Mouse (Mus musculus): ENCODE results near the gene Pparg. TPM values are rescaled to one million over a fixed set of nuclear protein-coding genes. Genes with fewer than 3 reads are reported as not detected.

The Pparg gene
- polyA plus RNA-seq, 1 experiment, result 5.1 TPM

DNA sequence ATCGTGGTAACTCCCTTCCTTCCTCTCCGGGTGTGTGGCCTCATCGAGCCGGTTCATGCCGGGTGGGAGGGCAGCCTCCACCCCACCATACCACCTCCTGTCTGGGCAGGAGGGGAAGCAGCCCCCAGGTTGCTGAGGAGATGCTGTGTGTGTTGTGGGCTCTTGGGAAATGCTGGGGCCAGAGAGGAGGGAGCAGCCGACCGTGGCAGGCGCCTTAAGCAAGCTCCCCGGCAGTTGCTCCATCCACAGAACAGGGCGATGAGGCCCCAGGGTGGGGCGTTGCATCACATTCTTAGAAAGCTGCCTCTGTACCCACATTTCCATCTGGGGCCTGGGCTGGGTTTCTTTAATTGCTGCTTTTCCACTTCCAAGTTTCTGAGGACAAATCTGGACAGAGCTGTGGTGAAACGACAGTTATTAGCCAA is 158.5 kb downstream of the Pparg start:
- peaks cover under 1% of the 10 kb centered on the region; the same call in 1 of the 2 replicates for H3K4me1 ChIP-seq (ENCODE audit: control insufficient read depth, insufficient read depth, insufficient read length)
- no peaks in the 10 kb centered on the region; the same call in 1 of the 2 replicates for H3K27me3 ChIP-seq (ENCODE audit: control insufficient read depth, insufficient read depth, low read length)
- 9% methylated on average over 12 of the region's 12 CpGs for WGBS
- H3K4me3 ChIP-seq (ENCODE audit: extremely low read depth, insufficient read depth, insufficient read length), result no peak overlapping the region
- H3K27ac ChIP-seq (ENCODE audit: insufficient read depth, low read length), result no peak overlapping the region
- DNase-seq (ENCODE audit: low read depth in 1 of 2, low spot score in 2 of 2), result no peak
- H3K36me3 ChIP-seq (ENCODE audit: control insufficient read depth, insufficient read depth, low read length), result no peaks in the 10 kb centered on the region
- TF ChIP-seq CTCF (IDR thresholded peaks at IDR 0.05; ENCODE audit: extremely low read depth, insufficient read depth, insufficient read length, insufficient replicate concordance) (no peak), POLR2A (IDR thresholded peaks at IDR 0.05; ENCODE audit: low read depth, low read length) (no peak)

DNA sequence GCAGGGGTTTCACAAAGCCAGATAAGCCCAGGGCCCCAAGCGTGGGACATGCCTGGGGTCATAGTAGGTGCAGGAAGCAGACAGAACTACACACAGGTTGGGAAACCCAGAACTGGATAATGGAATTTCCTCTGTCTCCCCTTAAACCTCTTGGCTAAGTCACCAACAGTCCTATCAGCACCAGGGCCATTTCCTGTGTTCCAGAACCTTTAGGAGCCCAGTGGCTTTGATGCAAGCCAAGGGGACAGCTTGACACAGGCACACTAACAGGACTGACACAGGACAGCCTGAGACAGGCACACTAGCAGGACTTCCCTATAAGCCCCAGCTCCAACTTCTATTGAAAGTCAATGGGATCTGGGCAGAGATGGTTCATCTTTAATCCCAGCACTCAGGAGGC is 161.2 kb downstream of the Pparg start:
- Histone ChIP-seq H3K4me1 (ENCODE audit: control insufficient read depth, insufficient read depth, insufficient read length) (peaks cover 2% of the 10 kb centered on the region; the same call in 1 of the 2 replicates), H3K27me3 (ENCODE audit: control insufficient read depth, insufficient read depth, low read length) (no peaks in the 10 kb centered on the region; the same call in 1 of the 2 replicates), H3K36me3 (ENCODE audit: control insufficient read depth, insufficient read depth, low read length) (no peaks in the 10 kb centered on the region), H3K4me3 (ENCODE audit: extremely low read depth, insufficient read depth, insufficient read length) (no peak overlapping the region), H3K27ac (ENCODE audit: insufficient read depth, low read length) (no peak overlapping the region)
- 84% methylated on average over 1 of the region's 1 CpGs for WGBS
- no peak for DNase-seq (ENCODE audit: low read depth in 1 of 2, low spot score in 2 of 2)
- TF ChIP-seq CTCF (IDR thresholded peaks at IDR 0.05; ENCODE audit: extremely low read depth, insufficient read depth, insufficient read length, insufficient replicate concordance) (no peak), POLR2A (IDR thresholded peaks at IDR 0.05; ENCODE audit: low read depth, low read length) (no peak)

DNA sequence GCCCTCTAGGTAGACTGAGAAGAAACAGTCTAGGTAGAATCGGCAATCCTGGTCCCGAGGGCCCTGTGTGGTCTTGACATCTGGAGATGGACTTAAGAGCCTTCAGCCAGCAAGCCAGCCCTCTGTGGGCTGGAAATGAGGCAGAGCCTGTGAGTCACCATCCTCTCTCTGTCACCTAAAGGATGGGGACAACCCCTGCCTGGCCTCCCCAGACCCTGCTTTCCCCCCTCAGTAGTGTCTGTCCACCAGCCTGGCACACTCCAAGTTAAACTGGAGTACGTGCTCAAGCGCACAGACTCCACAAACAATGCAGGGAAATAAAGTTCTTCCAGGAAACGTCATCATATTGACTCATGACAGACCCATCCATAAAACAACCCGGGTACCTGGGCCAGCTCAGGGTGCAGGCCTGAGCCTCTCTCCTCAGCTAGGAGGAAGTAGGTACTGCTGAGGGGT is 162.0 kb downstream of the Pparg start:
- whole genome bisulfite sequencing, result 55% methylated on average over 6 of the region's 6 CpGs
- peaks cover 2% of the 10 kb centered on the region; the same call in 1 of the 2 replicates for H3K4me1 ChIP-seq (ENCODE audit: control insufficient read depth, insufficient read depth, insufficient read length)

DNA sequence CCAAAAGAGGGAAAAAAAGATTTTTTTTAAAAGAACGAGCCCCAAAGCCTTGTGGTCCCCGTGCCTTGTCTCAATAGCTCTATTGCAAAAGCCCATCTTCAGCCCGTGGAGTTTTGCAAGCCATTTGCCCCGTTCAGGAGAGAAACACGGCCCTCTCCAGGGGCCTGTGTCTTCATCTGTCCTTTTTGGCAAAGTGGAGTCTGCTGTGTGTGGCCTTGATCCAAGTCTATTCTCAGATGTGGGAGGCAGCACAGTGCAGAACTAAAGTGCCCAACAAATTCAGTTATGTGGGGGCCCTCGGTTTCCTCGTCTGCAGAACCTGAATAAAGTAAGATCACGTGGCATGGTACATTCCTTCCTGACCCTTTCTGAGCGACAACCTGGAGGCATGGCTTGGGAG is 162.4 kb downstream of the Pparg start:
- WGBS, result 26% methylated on average over 9 of the region's 9 CpGs

More for the DNA sequence above, 162.0 kb downstream of the Pparg start:
- Histone ChIP-seq H3K27ac (ENCODE audit: insufficient read depth, low read length) (no peak overlapping the region), H3K27me3 (ENCODE audit: control insufficient read depth, insufficient read depth, low read length) (no peaks in the 10 kb centered on the region; the same call in 1 of the 2 replicates), H3K4me3 (ENCODE audit: extremely low read depth, insufficient read depth, insufficient read length) (no peak overlapping the region), H3K36me3 (ENCODE audit: control insufficient read depth, insufficient read depth, low read length) (no peaks in the 10 kb centered on the region)
- no peak for TF ChIP-seq POLR2A (IDR thresholded peaks at IDR 0.05; ENCODE audit: low read depth, low read length)
- TF ChIP-seq CTCF (IDR thresholded peaks at IDR 0.05; ENCODE audit: extremely low read depth, insufficient read depth, insufficient read length, insufficient replicate concordance), result no peak
- DNase-seq (ENCODE audit: low read depth in 1 of 2, low spot score in 2 of 2), result no peak

DNA sequence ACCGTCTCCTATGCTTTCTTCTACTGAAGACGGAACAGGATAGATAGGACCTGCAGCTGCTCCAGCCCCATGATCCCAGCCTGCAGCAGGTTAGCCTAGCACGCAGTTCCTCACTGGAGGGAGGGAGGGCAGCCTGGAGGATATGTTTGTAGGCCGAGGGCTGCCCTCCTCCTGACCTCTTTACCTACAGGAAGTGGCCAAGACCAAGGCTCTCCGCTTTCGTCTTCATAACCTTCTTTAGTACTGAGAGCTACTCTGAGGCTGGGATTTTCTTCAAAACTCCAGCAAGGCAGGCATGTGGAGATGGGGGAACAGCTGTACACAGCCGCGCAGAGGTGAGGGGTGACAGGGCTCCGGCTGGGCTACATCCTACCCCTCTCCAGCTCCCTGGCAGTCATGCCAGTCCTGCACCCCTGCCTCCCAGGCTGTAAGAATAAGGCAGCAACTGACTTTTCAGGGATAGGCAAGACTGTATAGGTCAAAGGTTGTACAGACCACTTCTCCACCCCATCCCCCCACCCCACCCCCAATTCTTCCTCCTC is 163.8 kb downstream of the Pparg start:
- TF ChIP-seq CTCF (IDR thresholded peaks at IDR 0.05; ENCODE audit: extremely low read depth, insufficient read depth, insufficient read length, insufficient replicate concordance) (no peak), POLR2A (IDR thresholded peaks at IDR 0.05; ENCODE audit: low read depth, low read length) (no peak)
- no peak for DNase-seq (ENCODE audit: low read depth in 1 of 2, low spot score in 2 of 2)
- H3K4me1 ChIP-seq (ENCODE audit: control insufficient read depth, insufficient read depth, insufficient read length), result 0 out of 2 replicates have a peak, but pooled peaks cover 2% of the 10 kb centered on the region
- no peak overlapping the region for H3K27ac ChIP-seq (ENCODE audit: insufficient read depth, low read length)
- H3K4me3 ChIP-seq (ENCODE audit: extremely low read depth, insufficient read depth, insufficient read length), result no peak overlapping the region
- H3K36me3 ChIP-seq (ENCODE audit: control insufficient read depth, insufficient read depth, low read length), result no peaks in the 10 kb centered on the region
- H3K27me3 ChIP-seq (ENCODE audit: control insufficient read depth, insufficient read depth, low read length), result no peaks in the 10 kb centered on the region
- 57% methylated on average over 9 of the region's 9 CpGs for WGBS

More for the DNA sequence above, 162.4 kb downstream of the Pparg start:
- no peak for TF ChIP-seq POLR2A (IDR thresholded peaks at IDR 0.05; ENCODE audit: low read depth, low read length)
- TF ChIP-seq CTCF (IDR thresholded peaks at IDR 0.05; ENCODE audit: extremely low read depth, insufficient read depth, insufficient read length, insufficient replicate concordance), result no peak
- Histone ChIP-seq H3K4me3 (ENCODE audit: extremely low read depth, insufficient read depth, insufficient read length) (no peak overlapping the region), H3K27me3 (ENCODE audit: control insufficient read depth, insufficient read depth, low read length) (no peaks in the 10 kb centered on the region; the same call in 1 of the 2 replicates), H3K36me3 (ENCODE audit: control insufficient read depth, insufficient read depth, low read length) (no peaks in the 10 kb centered on the region), H3K4me1 (ENCODE audit: control insufficient read depth, insufficient read depth, insufficient read length) (peaks cover 2% of the 10 kb centered on the region; the same call in 1 of the 2 replicates), H3K27ac (ENCODE audit: insufficient read depth, low read length) (no peak overlapping the region)
- no peak for DNase-seq (ENCODE audit: low read depth in 1 of 2, low spot score in 2 of 2)

DNA sequence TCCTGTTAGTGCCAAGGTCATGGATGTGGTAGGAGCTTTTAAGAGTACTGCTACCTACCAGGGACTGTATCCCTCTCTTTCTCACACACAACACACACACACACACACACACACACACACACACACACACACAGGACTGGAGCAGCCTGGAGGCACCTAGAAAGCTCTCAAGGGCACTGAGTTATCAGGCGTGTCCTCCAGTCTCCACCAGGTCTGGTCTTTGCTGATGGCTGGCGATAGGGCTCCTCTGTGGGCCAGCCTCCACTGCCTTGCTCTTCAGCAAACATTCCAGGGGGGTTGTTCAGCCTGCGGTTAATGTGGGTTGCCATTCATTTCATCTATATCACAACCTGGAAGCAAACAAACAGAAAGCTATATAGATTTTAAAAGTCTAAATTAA is 166.7 kb downstream of the Pparg start:
- no peak overlapping the region for H3K27ac ChIP-seq (ENCODE audit: insufficient read depth, low read length)
- DNase-seq (ENCODE audit: low read depth in 1 of 2, low spot score in 2 of 2), result no peak
- H3K4me3 ChIP-seq (ENCODE audit: extremely low read depth, insufficient read depth, insufficient read length), result no peak overlapping the region
- 92% methylated on average over 3 of the region's 3 CpGs for WGBS
- no peaks in the 10 kb centered on the region for H3K27me3 ChIP-seq (ENCODE audit: control insufficient read depth, insufficient read depth, low read length)
- TF ChIP-seq POLR2A (IDR thresholded peaks at IDR 0.05; ENCODE audit: low read depth, low read length) (no peak), CTCF (IDR thresholded peaks at IDR 0.05; ENCODE audit: extremely low read depth, insufficient read depth, insufficient read length, insufficient replicate concordance) (no peak)
- H3K36me3 ChIP-seq (ENCODE audit: control insufficient read depth, insufficient read depth, low read length), result no peaks in the 10 kb centered on the region
- H3K4me1 ChIP-seq (ENCODE audit: control insufficient read depth, insufficient read depth, insufficient read length), result 0 out of 2 replicates have a peak, but pooled peaks cover 2% of the 10 kb centered on the region

GRCm38 (mm10) chr6:115528372-115528771 is 167.6 kb downstream of the Pparg start:
- Histone ChIP-seq H3K4me1 (ENCODE audit: control insufficient read depth, insufficient read depth, insufficient read length) (0 out of 2 replicates have a peak, but pooled peaks cover 2% of the 10 kb centered on the region), H3K4me3 (ENCODE audit: extremely low read depth, insufficient read depth, insufficient read length) (no peak overlapping the region), H3K36me3 (ENCODE audit: control insufficient read depth, insufficient read depth, low read length) (no peaks in the 10 kb centered on the region), H3K27me3 (ENCODE audit: control insufficient read depth, insufficient read depth, low read length) (no peaks in the 10 kb centered on the region), H3K27ac (ENCODE audit: insufficient read depth, low read length) (no peak overlapping the region)
- WGBS, result 87% methylated on average over 4 of the region's 4 CpGs
- TF ChIP-seq POLR2A (IDR thresholded peaks at IDR 0.05; ENCODE audit: low read depth, low read length), result no peak
- TF ChIP-seq CTCF (IDR thresholded peaks at IDR 0.05; ENCODE audit: extremely low read depth, insufficient read depth, insufficient read length, insufficient replicate concordance), result no peak
- DNase-seq (ENCODE audit: low read depth in 1 of 2, low spot score in 2 of 2), result no peak
